Mouse (Mus musculus) limb, embryonic 13.5 days (tissue): ENCODE data around the gene Fbxo46. TPM values are rescaled to one million over a fixed set of nuclear protein-coding genes. Genes with fewer than 3 reads are reported as not detected.

Source experiments
- ATAC-seq: fragments of 200-750 bp; cut with Nextera tagmentation; 2 replicates; pipeline ENCODE4 v1.8.0; 2017; ENCODE audit warnings: low read depth, moderate number of reproducible peaks, moderate TSS enrichment; ENCODE audit not compliant: low FRiP score
- H3K27ac ChIP-seq: fragments of 300-500 bp; sonication (generic); 2 replicates; pipeline ENCODE4 v1.5.1; 2015; ENCODE audit warnings: inconsistent platforms, mild to moderate bottlenecking, moderate library complexity
- H3K27me3 ChIP-seq: fragments of 300-500 bp; sonication (generic); 2 replicates; pipeline ENCODE4 v1.6.1; 2015; ENCODE audit warnings: mild to moderate bottlenecking, inconsistent platforms
- H3K36me3 ChIP-seq: fragments of 300-500 bp; sonication (generic); 2 replicates; pipeline ENCODE4 v1.6.1; 2015; ENCODE audit warnings: inconsistent platforms, mild to moderate bottlenecking, moderate library complexity
- H3K4me1 ChIP-seq: fragments of 300-500 bp; sonication (generic); 2 replicates; pipeline ENCODE4 v1.6.1; 2015; ENCODE audit warnings: inconsistent platforms
- H3K4me2 ChIP-seq: fragments of 300-500 bp; sonication (generic); replicated peaks from 2 replicates; pipeline ENCODE4 v1.6.1; 2015; ENCODE audit warnings: inconsistent platforms, mild to moderate bottlenecking, moderate library complexity
- H3K4me3 ChIP-seq: fragments of 300-500 bp; sonication (generic); 2 replicates; pipeline ENCODE4 v1.5.1; 2015; ENCODE audit warnings: moderate library complexity, mild to moderate bottlenecking, inconsistent platforms
- H3K9ac ChIP-seq: fragments of 300-500 bp; sonication (generic); 2 replicates; pipeline ENCODE4 v1.6.1; 2015; ENCODE audit warnings: mild to moderate bottlenecking, inconsistent platforms
- H3K9me3 ChIP-seq: fragments of 300-500 bp; sonication (generic); 2 replicates; pipeline ENCODE4 v1.6.1; 2016; ENCODE audit warnings: inconsistent platforms
- WGBS: fragments of 180-500 bp; shearing (Covaris S2); methylation state at CpG from one replicate; pipeline ENCODE4 v1.1.7; 2015; 5-methylcytosine and 5-hydroxymethylcytosine counted together
- polyA plus RNA-seq: library from polyadenylated mRNA; unstranded; fragments of >200 nt; fragmentation: Nextera tagmentation; extraction: Ambion mirVana; gene quantifications from 2 replicates; pipeline ENCODE4 v1.2.1, GENCODE M21; 2015

Fbxo46 gene
- polyA plus RNA-seq, 1 experiment from 2014 or later = 19.1 TPM

DNA sequence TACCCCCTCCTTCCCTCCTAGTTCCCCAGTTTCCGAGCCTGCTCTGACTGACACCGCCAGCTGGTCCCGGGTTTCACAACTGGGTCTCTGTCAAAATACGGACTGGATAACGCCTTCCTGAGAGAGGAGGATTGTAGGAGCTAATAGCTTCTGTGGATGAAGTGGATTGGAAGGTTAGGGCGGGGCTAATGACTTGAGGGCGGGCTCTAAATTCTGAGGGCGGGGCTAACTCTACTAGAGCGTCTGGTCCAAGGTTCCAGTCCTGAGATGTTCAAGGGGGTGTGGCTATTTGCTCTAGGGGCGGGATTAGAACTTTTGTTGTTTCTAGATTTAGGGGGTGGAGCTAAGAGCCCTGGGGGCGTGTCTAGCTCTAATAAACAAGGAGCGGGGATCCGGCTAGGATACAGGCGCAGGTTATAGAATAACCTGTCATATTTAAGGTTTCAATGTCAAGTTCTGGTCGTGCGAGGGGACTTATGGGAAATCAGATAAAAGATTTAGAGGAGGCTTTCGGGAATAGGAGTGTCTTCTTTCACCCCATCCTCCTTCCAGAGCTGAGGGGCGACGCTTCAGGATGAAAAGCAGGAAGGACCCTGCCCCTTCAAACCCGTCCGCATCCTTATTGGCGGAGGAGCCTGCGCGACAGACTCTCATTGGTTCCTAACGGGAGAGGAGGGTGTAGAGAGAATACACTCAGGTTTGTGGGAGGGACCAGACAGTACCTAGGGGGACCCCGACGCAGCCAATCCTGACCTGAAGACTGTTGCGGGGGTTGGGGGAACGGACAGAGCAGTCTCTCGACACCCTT lies 56.3 kb downstream of the Fbxo46 start, which contains the start of gene Eml2:
Gene Eml2, plus strand, starts transcription at position 714 of the 808 bp plus-strand sequence.
- 1% methylated on average over 30 of the region's 30 CpGs for WGBS
- H3K27me3 ChIP-seq = peaks cover 73% of the 10 kb centered on the region
- H3K4me2 ChIP-seq = peak within 1 kb of the TSS; percentile 60
- H3K36me3 ChIP-seq = no peaks in the 10 kb centered on the region
- peaks cover 7% of the 10 kb centered on the region for H3K9me3 ChIP-seq
- H3K4me1 ChIP-seq = peaks cover 21% of the 10 kb centered on the region
- H3K9ac ChIP-seq = peak within 1 kb of the TSS; percentile 55
- H3K27ac ChIP-seq = no peak within 1 kb of the TSS
- peak within 1 kb of the TSS; percentile 37 for H3K4me3 ChIP-seq
- peak; percentile 37; the same call in 1 of the 2 replicates for ATAC-seq

DNA sequence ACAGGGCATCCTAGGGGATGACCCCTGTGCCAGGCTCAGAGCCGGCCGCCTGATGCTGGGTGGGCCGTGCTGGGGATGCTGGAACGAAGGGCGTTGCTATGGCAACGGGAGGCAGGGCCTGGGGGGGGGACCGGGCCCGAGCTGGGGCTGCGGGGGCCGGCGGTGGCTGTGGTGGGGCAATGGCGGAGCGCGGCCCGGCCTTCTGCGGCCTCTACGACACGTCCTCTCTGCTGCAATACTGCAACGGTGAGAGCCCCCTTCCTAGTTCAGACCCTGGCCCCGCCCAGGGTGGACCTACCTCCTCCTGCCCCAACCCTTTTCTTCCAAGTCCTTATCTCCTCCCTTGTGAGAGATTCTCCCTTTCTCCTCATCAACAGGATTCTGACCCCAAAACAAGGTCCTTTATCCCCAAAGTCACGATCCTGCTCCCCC lies 56.9 kb downstream of the Fbxo46 start:
- H3K27ac ChIP-seq = no peak overlapping the region
- peak overlapping the region; percentile 60 for H3K4me2 ChIP-seq
- H3K4me1 ChIP-seq = peaks cover 25% of the 10 kb centered on the region
- H3K27me3 ChIP-seq = peaks cover 78% of the 10 kb centered on the region
- 4% methylated on average over 21 of the region's 21 CpGs for WGBS
- H3K9ac ChIP-seq = peak overlapping the region; percentile 55
- peaks cover 7% of the 10 kb centered on the region for H3K9me3 ChIP-seq
- no peak for ATAC-seq
- peak overlapping the region; percentile 37 for H3K4me3 ChIP-seq
- no peaks in the 10 kb centered on the region for H3K36me3 ChIP-seq

DNA sequence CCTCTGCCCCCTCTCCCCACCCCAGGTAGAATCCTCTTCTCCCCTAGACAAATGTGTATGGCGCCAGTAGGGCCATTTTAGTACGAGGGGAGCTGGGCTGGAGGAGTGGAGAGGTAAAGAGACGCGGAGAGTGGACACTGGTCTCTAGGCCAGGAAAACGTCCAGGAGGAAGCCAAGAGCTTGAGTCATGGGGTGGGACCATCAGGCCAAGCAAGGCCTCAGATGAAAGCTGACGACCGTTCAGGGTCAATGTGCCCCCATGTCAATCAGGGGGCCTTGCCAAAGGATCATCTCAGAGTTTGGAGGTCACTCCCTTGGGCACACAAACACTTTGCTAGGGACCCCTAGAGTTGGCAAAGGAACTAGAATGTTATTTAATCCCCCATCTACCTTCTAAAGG lies 57.6 kb downstream of the Fbxo46 start:
- ATAC-seq = no peak
- H3K9ac ChIP-seq = no peak overlapping the region
- H3K27ac ChIP-seq = no peak overlapping the region
- peaks cover 7% of the 10 kb centered on the region for H3K9me3 ChIP-seq
- H3K4me3 ChIP-seq = 0 out of 2 replicates have a peak overlapping the region, but pooled peaks have one; percentile 37
- 72% methylated on average over 7 of the region's 7 CpGs for WGBS
- no peaks in the 10 kb centered on the region for H3K36me3 ChIP-seq
- H3K4me1 ChIP-seq = peaks cover 32% of the 10 kb centered on the region
- no peak overlapping the region for H3K4me2 ChIP-seq
- peaks cover 78% of the 10 kb centered on the region for H3K27me3 ChIP-seq

DNA sequence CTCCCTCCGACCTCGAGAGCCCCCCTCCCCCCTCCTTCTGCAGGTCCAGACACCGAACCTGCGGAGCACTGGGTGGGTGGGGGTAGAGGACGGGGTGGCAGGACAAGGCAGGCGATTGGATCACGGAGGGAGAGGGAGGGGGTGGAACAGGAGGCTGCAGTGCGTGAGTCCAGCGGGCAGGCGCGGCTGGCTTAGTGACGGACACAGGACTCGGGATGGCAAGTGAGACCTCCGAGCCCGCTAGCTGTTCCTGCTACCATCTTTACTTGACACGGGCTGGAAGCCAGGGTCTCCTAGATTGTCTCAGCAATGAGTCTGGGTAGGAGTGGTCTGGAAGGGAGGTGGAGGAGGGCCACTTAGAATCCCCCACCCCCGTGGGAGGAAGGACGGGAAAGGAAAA lies 58.4 kb downstream of the Fbxo46 start:
- Histone ChIP-seq H3K9me3 (peaks cover 7% of the 10 kb centered on the region), H3K4me2 (peak overlapping the region; percentile 59; the same call in 1 of the 2 replicates), H3K9ac (no peak overlapping the region), H3K27me3 (peaks cover 78% of the 10 kb centered on the region), H3K36me3 (no peaks in the 10 kb centered on the region), H3K4me3 (0 out of 2 replicates have a peak overlapping the region, but pooled peaks have one; percentile 36), H3K4me1 (peaks cover 29% of the 10 kb centered on the region), H3K27ac (no peak overlapping the region)
- 11% methylated on average over 18 of the region's 18 CpGs for WGBS
- no peak for ATAC-seq

DNA sequence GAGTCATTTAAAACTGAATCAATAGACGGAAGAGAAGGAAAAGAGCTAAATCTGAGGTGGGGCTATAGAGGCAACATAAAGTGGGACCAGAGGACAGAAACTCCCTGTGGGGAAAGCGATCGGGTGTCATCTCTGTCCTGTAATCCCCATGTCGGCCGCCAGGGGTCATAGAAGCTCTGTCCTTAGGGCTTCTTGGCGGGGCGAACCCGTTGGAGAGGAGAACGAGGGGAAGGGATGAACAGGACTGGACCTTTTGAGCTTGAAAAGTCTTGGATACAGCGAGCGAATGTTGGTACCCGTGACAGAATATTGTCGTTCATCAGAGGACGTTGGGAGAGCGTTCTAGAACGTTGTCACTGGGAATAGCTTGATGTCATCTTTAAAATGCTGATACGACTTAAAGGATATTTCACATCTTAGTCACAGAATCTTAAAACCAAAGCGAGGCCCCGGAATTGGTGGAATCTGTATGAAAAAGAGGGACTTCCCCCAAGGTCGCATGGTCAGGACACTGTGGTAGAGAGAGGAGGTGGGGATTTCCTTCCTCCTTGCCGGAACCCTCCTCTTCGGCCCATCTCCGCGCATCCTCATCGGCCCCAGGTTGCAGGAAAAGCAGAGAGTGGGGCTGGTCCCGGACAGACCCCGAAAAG lies 58.9 kb downstream of the Fbxo46 start:
- Histone ChIP-seq H3K4me3 (peak overlapping the region; percentile 36), H3K27ac (no peak overlapping the region), H3K9me3 (peaks cover 7% of the 10 kb centered on the region), H3K4me2 (peak overlapping the region; percentile 59), H3K4me1 (peaks cover 29% of the 10 kb centered on the region), H3K9ac (no peak overlapping the region), H3K36me3 (peaks cover 3% of the 10 kb centered on the region; the same call in 1 of the 2 replicates), H3K27me3 (peaks cover 74% of the 10 kb centered on the region)
- ATAC-seq = no peak
- 6% methylated on average over 27 of the region's 27 CpGs for WGBS

DNA sequence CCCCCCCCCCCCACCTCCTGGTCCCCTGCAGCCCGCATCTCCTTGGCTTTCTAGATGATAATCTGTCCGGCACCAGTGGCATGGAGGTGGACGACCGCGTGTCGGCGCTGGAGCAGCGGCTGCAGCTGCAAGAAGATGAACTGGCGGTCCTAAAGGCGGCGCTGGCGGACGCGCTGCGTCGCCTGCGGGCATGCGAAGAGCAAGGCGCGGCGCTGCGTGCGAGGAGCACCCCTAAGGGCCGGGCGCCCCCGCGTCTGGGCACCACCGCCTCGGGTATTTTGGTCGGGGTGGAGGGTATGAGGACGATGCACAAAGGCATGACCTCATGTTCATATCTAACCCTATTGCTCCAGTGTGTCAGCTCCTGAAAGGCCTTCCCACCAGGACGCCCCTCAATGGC lies 59.5 kb downstream of the Fbxo46 start:
- Histone ChIP-seq H3K27me3 (peaks cover 68% of the 10 kb centered on the region), H3K27ac (no peak overlapping the region), H3K9ac (0 out of 2 replicates have a peak overlapping the region, but pooled peaks have one; percentile 25), H3K4me1 (peaks cover 29% of the 10 kb centered on the region), H3K4me3 (peak overlapping the region; percentile 36), H3K4me2 (peak overlapping the region; percentile 59), H3K9me3 (peaks cover 7% of the 10 kb centered on the region), H3K36me3 (peaks cover 9% of the 10 kb centered on the region; the same call in 1 of the 2 replicates)
- no peak for ATAC-seq
- under 1% methylated on average over 30 of the region's 32 CpGs for WGBS

DNA sequence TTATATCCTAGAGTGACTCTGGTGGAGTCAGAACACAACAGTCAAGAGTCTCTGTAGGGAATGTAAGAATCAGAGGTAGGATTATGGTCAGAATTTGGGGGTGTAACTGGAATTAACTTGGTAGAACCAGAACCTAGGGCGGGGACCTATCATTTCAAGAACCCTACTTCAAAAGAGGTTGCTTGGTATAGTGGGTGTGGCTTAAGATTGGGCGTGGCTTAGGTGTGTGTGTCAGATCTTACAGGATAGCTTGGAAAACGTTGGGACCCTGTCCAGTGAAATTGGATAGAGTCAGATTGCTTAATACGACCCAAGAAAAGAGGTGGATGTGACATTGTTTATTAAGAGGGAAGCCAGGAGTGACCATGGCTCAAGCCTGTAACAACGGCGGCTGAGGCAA lies 60.3 kb downstream of the Fbxo46 start:
- ATAC-seq = no peak
- peaks cover 7% of the 10 kb centered on the region for H3K9me3 ChIP-seq
- H3K9ac ChIP-seq = no peak overlapping the region
- H3K27ac ChIP-seq = no peak overlapping the region
- H3K36me3 ChIP-seq = peaks cover 9% of the 10 kb centered on the region; the same call in 1 of the 2 replicates
- 39% methylated on average over 6 of the region's 6 CpGs for WGBS
- H3K4me2 ChIP-seq = peak overlapping the region; percentile 59
- peak overlapping the region; percentile 36; the same call in 1 of the 2 replicates for H3K4me3 ChIP-seq
- peaks cover 62% of the 10 kb centered on the region for H3K27me3 ChIP-seq
- peaks cover 36% of the 10 kb centered on the region for H3K4me1 ChIP-seq

DNA sequence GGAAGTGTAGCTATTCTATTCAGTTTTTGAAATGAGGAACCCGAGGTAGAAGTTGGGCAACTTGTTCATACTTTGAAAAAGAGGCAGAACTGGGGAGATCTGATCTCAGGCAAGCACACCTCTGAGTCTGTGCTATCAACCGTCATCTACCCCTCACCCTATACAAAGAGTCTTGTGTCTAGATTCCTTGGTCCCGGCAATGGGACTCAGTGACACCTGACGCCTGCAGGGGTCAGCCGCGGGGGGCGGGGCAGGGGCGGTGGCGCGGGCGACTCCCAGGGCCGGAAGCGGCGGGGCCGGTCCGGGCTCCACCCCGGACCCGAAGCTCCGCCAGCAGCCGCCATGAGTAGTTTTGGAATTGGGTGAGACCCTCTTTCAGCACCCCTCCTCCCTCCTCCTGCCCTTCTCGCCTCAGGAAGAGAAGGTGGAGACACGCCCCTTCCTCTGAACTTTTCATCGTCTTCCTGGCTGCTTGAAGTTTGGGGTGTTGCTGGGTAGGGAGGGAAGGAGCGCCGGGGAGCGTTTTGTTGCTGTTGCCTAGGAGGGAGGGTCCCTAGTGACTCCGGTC lies 61.3 kb downstream of the Fbxo46 start:
- peak overlapping the region; percentile 59 for H3K9ac ChIP-seq
- no peak overlapping the region for H3K27ac ChIP-seq
- ATAC-seq = peak; percentile 54; the same call in 1 of the 2 replicates
- peak overlapping the region; percentile 65 for H3K4me3 ChIP-seq
- WGBS = 2% methylated on average over 26 of the region's 27 CpGs
- peaks cover 53% of the 10 kb centered on the region for H3K27me3 ChIP-seq
- peaks cover 43% of the 10 kb centered on the region for H3K4me1 ChIP-seq
- peak overlapping the region; percentile 72 for H3K4me2 ChIP-seq
- peaks cover 11% of the 10 kb centered on the region; the same call in 1 of the 2 replicates for H3K36me3 ChIP-seq
- peaks cover 7% of the 10 kb centered on the region for H3K9me3 ChIP-seq

DNA sequence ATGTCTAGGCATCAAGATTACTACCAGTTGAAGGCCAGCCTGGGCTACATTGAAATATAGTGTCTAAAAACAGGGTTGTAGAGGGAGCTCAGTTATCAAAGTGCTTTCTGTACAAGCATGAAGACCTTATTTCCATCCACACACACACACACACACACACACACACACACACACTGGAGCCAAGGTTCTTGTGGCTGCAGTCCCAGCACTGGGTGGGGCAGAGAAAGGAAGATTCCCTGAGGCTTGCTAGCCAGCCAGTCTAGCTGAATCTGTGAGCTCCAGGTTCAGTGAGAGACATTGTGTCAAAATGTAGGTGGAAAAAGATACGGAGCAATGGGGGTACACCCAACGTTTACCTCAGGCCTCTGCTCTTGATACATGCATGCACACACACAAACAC lies 64.6 kb downstream of the Fbxo46 start:
- no peak overlapping the region for H3K9ac ChIP-seq
- ATAC-seq = no peak
- H3K36me3 ChIP-seq = peaks cover 36% of the 10 kb centered on the region
- peaks cover 32% of the 10 kb centered on the region for H3K4me1 ChIP-seq
- H3K27ac ChIP-seq = no peak overlapping the region
- peaks cover 20% of the 10 kb centered on the region for H3K27me3 ChIP-seq
- 93% methylated on average over 2 of the region's 2 CpGs for WGBS
- H3K4me2 ChIP-seq = no peak overlapping the region
- no peaks in the 10 kb centered on the region for H3K9me3 ChIP-seq
- no peak overlapping the region for H3K4me3 ChIP-seq

DNA sequence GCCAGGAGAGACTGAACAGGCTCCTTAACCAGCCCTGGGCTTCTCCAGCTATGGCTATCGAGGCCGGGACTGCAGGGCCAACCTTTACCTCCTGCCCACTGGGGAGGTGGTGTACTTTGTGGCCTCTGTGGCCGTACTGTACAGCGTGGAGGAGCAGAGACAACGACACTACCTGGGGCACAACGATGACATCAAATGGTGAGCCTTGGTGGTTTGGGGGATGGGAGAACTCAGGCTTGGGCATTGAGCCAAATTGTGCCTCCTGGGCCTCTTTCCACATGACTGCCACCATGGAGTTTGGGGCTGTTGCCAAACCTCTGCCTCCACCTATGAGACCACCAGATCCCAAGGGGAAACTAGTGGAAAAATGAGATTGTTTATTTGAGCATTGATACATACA lies 65.1 kb downstream of the Fbxo46 start:
- Histone ChIP-seq H3K27ac (no peak overlapping the region), H3K4me2 (no peak overlapping the region), H3K4me1 (peaks cover 27% of the 10 kb centered on the region), H3K4me3 (no peak overlapping the region), H3K9ac (no peak overlapping the region), H3K27me3 (peaks cover 15% of the 10 kb centered on the region), H3K36me3 (peaks cover 38% of the 10 kb centered on the region), H3K9me3 (no peaks in the 10 kb centered on the region)
- no peak for ATAC-seq
- WGBS = 66% methylated on average over 6 of the region's 6 CpGs
